In the genomic region with DNA sequence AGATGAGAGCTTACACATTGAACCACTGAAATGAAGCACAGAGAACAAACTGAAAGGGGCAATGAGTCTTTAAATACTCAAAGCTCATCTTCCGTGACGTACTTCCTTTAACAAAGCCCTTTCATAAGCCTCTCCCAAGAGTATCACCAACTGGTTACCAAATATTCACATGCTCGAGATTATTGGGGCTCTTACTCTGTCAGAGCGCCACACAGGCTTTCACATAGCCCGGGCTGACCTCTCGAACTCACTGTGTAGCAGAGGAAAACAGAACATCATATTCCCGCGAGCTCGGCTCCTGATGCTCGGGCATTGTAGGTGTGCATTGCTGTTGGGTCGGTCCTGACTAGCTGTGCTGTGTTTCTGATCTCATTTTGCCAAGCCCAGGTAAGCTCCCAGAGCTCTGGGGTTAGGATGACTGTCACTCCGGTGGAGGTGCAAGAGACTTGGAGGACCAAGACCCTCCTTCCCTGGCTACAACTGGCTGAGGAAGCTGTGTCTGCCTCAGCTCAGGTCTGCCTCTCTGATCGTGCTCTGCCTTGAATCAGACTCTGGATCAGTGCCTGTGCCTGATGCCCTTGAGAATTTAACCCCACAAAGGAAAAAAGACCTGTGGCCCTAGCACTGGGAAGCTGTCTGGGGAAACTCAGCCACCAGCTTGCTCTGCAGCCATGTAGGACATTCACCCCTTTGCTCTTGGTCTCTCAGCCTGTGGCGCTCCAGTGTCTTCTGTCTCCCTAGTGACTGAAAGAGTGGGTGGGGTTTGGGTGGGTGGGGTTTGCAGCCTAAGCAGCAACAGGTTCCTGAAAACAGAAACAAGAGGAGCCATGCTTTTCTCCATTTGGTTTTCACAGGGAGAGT, we compare ENCODE assay signal across 8 mouse cellular contexts. TPM values are rescaled to one million over a fixed set of nuclear protein-coding genes. Genes with fewer than 3 reads are reported as not detected.
DNase-seq lines count a peak whose midpoint lies in the region; ATAC-seq and TF ChIP-seq lines count a peak whose summit lies in the region.

No protein-coding gene starts in this region.

- TF ChIP-seq CTCF in gastrocnemius, adult 2 months (IDR thresholded peaks at IDR 0.05), result no peak
- no peak for TF ChIP-seq CTCF in bone marrow macrophage, adult 2 months (IDR thresholded peaks at IDR 0.05; ENCODE audit: low read depth, low read length)

- ATAC-seq in liver, embryonic 16.5 days (ENCODE audit: low read depth), result no peak

- no peak for TF ChIP-seq POLR2A in bone marrow macrophage, adult 2 months (IDR thresholded peaks at IDR 0.05; ENCODE audit: borderline replicate concordance, low read depth, low read length)

- H3K27me3 ChIP-seq in liver, embryonic 16.5 days (ENCODE audit: control insufficient read depth, insufficient read depth, low read depth, low read length), result no peaks in the 10 kb centered on the region

- WGBS in liver, embryonic 16.5 days (ENCODE audit: insufficient replicate concordance), result 54% methylated on average over 14 of the region's 14 CpGs

- peaks cover 4% of the 10 kb centered on the region; the same call in 1 of the 2 replicates for H3K9me3 ChIP-seq in liver, embryonic 16.5 days (replicated peaks; ENCODE audit: control insufficient read depth, low read length)

- peak overlapping the region; percentile 70 for H3K27ac ChIP-seq in gastrocnemius, adult 2 months
- peak overlapping the region; percentile 93 for H3K27ac ChIP-seq in bone marrow macrophage, adult 2 months (ENCODE audit: insufficient read depth, low read depth, low read length)
- H3K27ac ChIP-seq in liver, embryonic 16.5 days (ENCODE audit: low read length), result peak overlapping the region; percentile 54; the same call in 1 of the 2 replicates

- H3K4me1 ChIP-seq in bone marrow macrophage, adult 2 months (ENCODE audit: control insufficient read depth, insufficient read depth, low read length), result peaks cover 80% of the 10 kb centered on the region
- peaks cover 32% of the 10 kb centered on the region for H3K4me1 ChIP-seq in liver, embryonic 16.5 days (ENCODE audit: control insufficient read depth, low read depth, low read length)

- no peak for DNase-seq in gastrocnemius, adult 2 months
- DNase-seq in gastrocnemius, postnatal 36 days, result no peak
- peak; percentile 84 for DNase-seq in A20 (ENCODE audit: low read depth, low spot score)
- no peak for DNase-seq in right cerebral cortex, postnatal 14 days
- no peak for DNase-seq in ovary, postnatal 14 days (ENCODE audit: low spot score)
- no peak for DNase-seq in left cerebral cortex, postnatal 25 days (ENCODE audit: low spot score in 2 of 2)

- 0 out of 2 replicates have a peak, but pooled peaks cover 4% of the 10 kb centered on the region for H3K36me3 ChIP-seq in liver, embryonic 16.5 days (ENCODE audit: control insufficient read depth, insufficient read depth)

- intact Hi-C loops in gastrocnemius, adult 2 months (cut with DNase I), result no loop called here
- intact Hi-C loops in gastrocnemius, postnatal 36 days (cut with DNase I), result no loop called here
- intact Hi-C loops in left cerebral cortex, postnatal 25 days (cut with DNase I), result no loop called here

- H3K4me2 ChIP-seq in liver, embryonic 16.5 days (ENCODE audit: low read depth, low read length), result no peak overlapping the region

- peak overlapping the region; percentile 11; the same call in 1 of the 2 replicates for H3K4me3 ChIP-seq in gastrocnemius, adult 2 months
- no peak overlapping the region for H3K4me3 ChIP-seq in bone marrow macrophage, adult 2 months (ENCODE audit: insufficient read depth, low read length)
- H3K4me3 ChIP-seq in liver, embryonic 16.5 days (ENCODE audit: low read depth, low read length), result no peak overlapping the region

- H3K9ac ChIP-seq in liver, embryonic 16.5 days (ENCODE audit: low read depth, low read length), result no peak overlapping the region; the same call in 1 of the 2 replicates

RNA-seq across cellular contexts. Expression of a gene that starts 22.5 kb away (rescaled TPM):
- 1 to 10 TPM; 3.9 to 6.1 TPM for total RNA-seq in gastrocnemius, adult 2 months (2021)
- total RNA-seq in gastrocnemius, postnatal 36 days (2021), result 1 to 10 TPM; 3.1 to 3.9 TPM
- polyA plus RNA-seq in bone marrow macrophage, adult 2 months (2012; ENCODE audit: insufficient read depth, insufficient read length, missing spikeins), result 54.3 and 57.5 TPM in 2 replicates
- 12.4 and 13.2 TPM in 2 replicates for polyA plus RNA-seq in liver, embryonic 16.5 days (2015; fragmentation: Nextera tagmentation; extraction: Ambion mirVana)
- 10 to 100 TPM; 18.5 to 21.1 TPM for total RNA-seq in left cerebral cortex, postnatal 25 days (2021)

RNA-seq across cellular contexts. Expression of a gene that starts 36.1 kb away (rescaled TPM):
- total RNA-seq in gastrocnemius, adult 2 months (2021), result 10 to 100 TPM; 36.4 to 41.1 TPM
- 10 to 100 TPM; 30.5 to 39.6 TPM for total RNA-seq in gastrocnemius, postnatal 36 days (2021)
- 27.9 and 32.1 TPM in 2 replicates for polyA plus RNA-seq in bone marrow macrophage, adult 2 months (2012; ENCODE audit: insufficient read depth, insufficient read length, missing spikeins)
- polyA plus RNA-seq in liver, embryonic 16.5 days (2015; fragmentation: Nextera tagmentation; extraction: Ambion mirVana), result 0.40 and 0.47 TPM in 2 replicates
- total RNA-seq in left cerebral cortex, postnatal 25 days (2021), result 10 to 100 TPM; 67.1 to 71.7 TPM

RNA-seq across cellular contexts. Expression of a gene that starts 37.0 kb away (rescaled TPM):
- 1 to 10 TPM; 5.1 to 5.9 TPM for total RNA-seq in gastrocnemius, adult 2 months (2021)
- total RNA-seq in gastrocnemius, postnatal 36 days (2021), result 1 to 10 TPM; 3.5 to 4.5 TPM
- polyA plus RNA-seq in bone marrow macrophage, adult 2 months (2012; ENCODE audit: insufficient read depth, insufficient read length, missing spikeins), result 27.7 and 30.8 TPM in 2 replicates
- 9.0 and 9.1 TPM in 2 replicates for polyA plus RNA-seq in liver, embryonic 16.5 days (2015; fragmentation: Nextera tagmentation; extraction: Ambion mirVana)
- total RNA-seq in left cerebral cortex, postnatal 25 days (2021), result 10 to 100 TPM; 50.4 to 51.4 TPM

RNA-seq across cellular contexts. Expression of a gene that starts 56.1 kb away (rescaled TPM):
- 10 to 100 TPM; 37.3 to 46.0 TPM for total RNA-seq in gastrocnemius, adult 2 months (2021)
- total RNA-seq in gastrocnemius, postnatal 36 days (2021), result 10 to 100 TPM; 36.3 to 37.5 TPM
- polyA plus RNA-seq in bone marrow macrophage, adult 2 months (2012; ENCODE audit: insufficient read depth, insufficient read length, missing spikeins), result 300 and 316 TPM in 2 replicates
- 77.9 and 78.0 TPM in 2 replicates for polyA plus RNA-seq in liver, embryonic 16.5 days (2015; fragmentation: Nextera tagmentation; extraction: Ambion mirVana)
- 100 to 1,000 TPM; 249 to 254 TPM for total RNA-seq in left cerebral cortex, postnatal 25 days (2021)

RNA-seq across cellular contexts. Expression of a gene that starts 59.0 kb away (rescaled TPM):
- 1 to 10 TPM in 1 of 2 experiments, not detected in 1; 1.0 TPM for total RNA-seq in gastrocnemius, adult 2 months (2021)
- total RNA-seq in gastrocnemius, postnatal 36 days (2021), result not detected
- not detected in 2 replicates for polyA plus RNA-seq in bone marrow macrophage, adult 2 months (2012; ENCODE audit: insufficient read depth, insufficient read length, missing spikeins)
- 0.11 and 1.9 TPM in 2 replicates for polyA plus RNA-seq in liver, embryonic 16.5 days (2015; fragmentation: Nextera tagmentation; extraction: Ambion mirVana)
- total RNA-seq in left cerebral cortex, postnatal 25 days (2021), result not detected

Comparison
In these comparisons a context has a peak if more than half of its experiments do, and no peak if none do; other contexts are left out.
1. RNA of a gene that starts 37.0 kb away (total RNA-seq): 50.4 to 51.4 TPM in left cerebral cortex, postnatal 25 days; 5.1 to 5.9 TPM in gastrocnemius, adult 2 months and 3.5 to 4.5 TPM in gastrocnemius, postnatal 36 days; every median in the first group is over 4 times any median in the second.
2. Peak in every context shown above with its lines, with median percentiles within 50 percentile points of each other: H3K27ac ChIP-seq.